In genomic region chr5:127470351-127470750, GRCm38 (mm10) we compare ENCODE assay signal across 25 mouse cellular contexts.
DNase-seq lines count a peak whose midpoint lies in the region; ATAC-seq and TF ChIP-seq lines count a peak whose summit lies in the region.
"Had no signal": no experiment of that assay in that cellular context is flagged by ENCODE, and none has a peak within 500 bp of the region (broad histone marks: within the 10 kb centered on the region; RNA-seq: fewer than 3 reads in every experiment).

No protein-coding gene starts in this region.

- H3K9ac ChIP-seq in heart, embryonic 12.5 days, result no peak overlapping the region
- H3K9ac ChIP-seq: embryonic facial prominence, embryonic 13.5 days; embryonic facial prominence, embryonic 15.5 days; forebrain, embryonic 12.5 days had no signal

- no peaks in the 10 kb centered on the region for H3K9me3 ChIP-seq in heart, embryonic 12.5 days (replicated peaks)
- H3K9me3 ChIP-seq: embryonic facial prominence, embryonic 13.5 days; embryonic facial prominence, embryonic 15.5 days; forebrain, embryonic 10.5 days; forebrain, embryonic 12.5 days had no signal

- no peak for TF ChIP-seq CTCF in brain, embryonic 14.5 days (IDR thresholded peaks at IDR 0.05; ENCODE audit: borderline replicate concordance, extremely low read depth, insufficient read depth, insufficient read length)

- no peak for TF ChIP-seq POLR2A in brain, embryonic 14.5 days (IDR thresholded peaks at IDR 0.05; ENCODE audit: borderline replicate concordance, extremely low read depth, insufficient read depth, insufficient read length, poor library complexity, severe bottlenecking)

- intact Hi-C loops in left cerebral cortex, postnatal 36 days (cut with DNase I), result no loop called here

- H3K27ac ChIP-seq in heart, embryonic 12.5 days (ENCODE audit: poor library complexity, severe bottlenecking), result no peak overlapping the region
- H3K27ac ChIP-seq: embryonic facial prominence, embryonic 13.5 days; embryonic facial prominence, embryonic 15.5 days; forebrain, embryonic 10.5 days; forebrain, embryonic 12.5 days had no signal

- H3K4me1 ChIP-seq in heart, embryonic 12.5 days (replicated peaks), result no peaks in the 10 kb centered on the region
- H3K4me1 ChIP-seq: embryonic facial prominence, embryonic 15.5 days; forebrain, embryonic 12.5 days had no signal

- no peak for ATAC-seq in heart, embryonic 12.5 days (ENCODE audit: insufficient number of reproducible peaks, low FRiP score)
- ATAC-seq: activated CD4-positive, CD25-positive, alpha-beta regulatory T cell, adult 4 months; forebrain, embryonic 14.5 days; forebrain, embryonic 16.5 days; Patski had no signal

- WGBS in heart, embryonic 12.5 days, result 63% methylated on average over 3 of the region's 3 CpGs

- H3K4me2 ChIP-seq in heart, embryonic 12.5 days, result no peak overlapping the region
- H3K4me2 ChIP-seq: embryonic facial prominence, embryonic 13.5 days; embryonic facial prominence, embryonic 15.5 days; forebrain, embryonic 12.5 days had no signal

- DNase-seq in ES-CJ7 (ENCODE audit: low read depth, low spot score) (peak; percentile 14), R1 (ENCODE audit: low read depth, low spot score) (peak; percentile 63)
- DNase-seq in brain, embryonic 14.5 days (ENCODE audit: low read depth), result peak; percentile 11
- no peak for DNase-seq in left cerebral cortex, postnatal 36 days (ENCODE audit: low spot score in 2 of 2)
- DNase-seq: adrenal gland, adult 8-10 months; adrenal gland, postnatal 14 days; adrenal gland, postnatal 36 days; cerebellum, adult 11 months; cerebellum, adult 18-20 months; cerebellum, adult 8-10 months; cerebellum, adult 9-11 months; cerebellum, postnatal 14 days; cerebellum, postnatal 36 days; embryo, embryonic 11 days had no signal

- no peaks in the 10 kb centered on the region for H3K27me3 ChIP-seq in heart, embryonic 12.5 days (replicated peaks)
- H3K27me3 ChIP-seq: embryonic facial prominence, embryonic 13.5 days; embryonic facial prominence, embryonic 15.5 days; Patski had no signal

- H3K36me3 ChIP-seq in heart, embryonic 12.5 days, result no peaks in the 10 kb centered on the region
- H3K36me3 ChIP-seq: embryonic facial prominence, embryonic 13.5 days; embryonic facial prominence, embryonic 15.5 days; forebrain, embryonic 10.5 days; forebrain, embryonic 12.5 days; G1E had no signal

- H3K4me3 ChIP-seq in heart, embryonic 12.5 days, result no peak overlapping the region
- H3K4me3 ChIP-seq: embryonic facial prominence, embryonic 13.5 days; embryonic facial prominence, embryonic 15.5 days; erythroblast, embryonic 14.5 days; forebrain, embryonic 10.5 days; forebrain, embryonic 12.5 days had no signal

Comparison
In these comparisons a context has a peak if more than half of its experiments do, and no peak if none do; other contexts are left out.
1. DNase-seq: peak in ES-CJ7 (single experiment), R1 (single experiment) and brain, embryonic 14.5 days (single experiment); none in left cerebral cortex, postnatal 36 days (0 of 2).